Mouse (Mus musculus) layer of hippocampus, adult 11-12 months (tissue): ENCODE data around the gene Fbxo45.

Experiments
- DNase-seq: peaks from one replicate; pipeline ENCODE4 v3.0.0; 2022; ENCODE audit warnings: low spot score

Fbxo45 gene

DNA sequence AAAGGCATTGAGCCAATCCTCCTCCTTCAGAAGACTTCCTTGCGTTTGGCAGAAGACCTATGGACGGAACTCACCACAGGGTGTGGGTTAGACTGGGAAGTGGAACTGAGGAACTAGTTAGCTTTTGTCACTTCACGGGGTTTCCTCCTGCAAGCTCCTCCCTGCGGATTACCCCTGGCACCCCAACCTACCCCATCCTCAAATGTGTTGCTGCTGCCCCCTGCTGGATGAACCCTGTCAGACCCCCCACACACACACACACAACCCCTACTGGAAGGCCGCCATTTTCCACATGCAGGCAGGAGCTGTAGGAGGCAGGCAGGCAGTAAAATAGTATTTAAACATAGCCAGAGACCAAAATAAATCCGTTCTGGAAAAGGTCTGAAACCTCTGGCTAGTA is 44.3 kb downstream of the Fbxo45 start:
- DNase-seq: peak; percentile 73

- no peak for DNase-seq
Measured at GRCm38 (mm10) chr16:32201004-32201325, 46.0 kb downstream of the Fbxo45 start.

DNA sequence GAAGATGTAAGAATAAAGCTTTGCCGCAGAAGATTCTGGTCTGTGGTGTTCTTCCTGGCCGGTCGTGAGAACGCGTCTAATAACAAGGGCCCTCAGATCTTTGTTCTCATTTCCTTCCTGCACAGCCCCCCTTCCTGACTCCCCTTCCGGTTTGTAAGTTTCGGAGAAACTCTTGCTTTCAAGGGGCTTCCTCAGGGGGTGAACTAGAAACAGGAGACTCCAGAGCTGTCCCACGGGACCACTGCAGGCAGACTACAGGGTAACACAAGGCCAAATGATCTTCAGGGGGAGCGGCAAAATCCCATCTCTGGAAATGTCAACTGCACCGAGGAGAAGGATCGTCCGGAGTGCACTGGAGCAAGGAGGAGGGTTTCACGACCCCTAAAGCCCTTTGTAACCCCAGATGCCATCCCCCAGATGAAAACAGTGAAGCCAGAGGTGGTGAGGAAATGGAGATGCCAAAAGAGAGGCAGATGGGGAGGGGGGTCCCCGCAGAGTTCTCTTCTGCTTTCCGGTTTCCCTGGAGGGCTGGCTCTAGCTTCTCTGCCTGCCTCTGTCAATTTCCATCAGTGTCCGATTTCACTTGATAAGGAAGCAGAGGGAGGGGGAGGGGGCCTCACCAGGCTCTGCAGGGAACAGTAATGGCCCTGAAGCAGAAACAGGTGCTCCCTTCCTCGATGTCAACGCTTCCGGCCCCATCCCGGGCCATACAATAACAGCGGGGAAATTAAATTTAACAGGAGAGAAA is 46.5 kb downstream of the Fbxo45 start:
- DNase-seq: no peak

DNA sequence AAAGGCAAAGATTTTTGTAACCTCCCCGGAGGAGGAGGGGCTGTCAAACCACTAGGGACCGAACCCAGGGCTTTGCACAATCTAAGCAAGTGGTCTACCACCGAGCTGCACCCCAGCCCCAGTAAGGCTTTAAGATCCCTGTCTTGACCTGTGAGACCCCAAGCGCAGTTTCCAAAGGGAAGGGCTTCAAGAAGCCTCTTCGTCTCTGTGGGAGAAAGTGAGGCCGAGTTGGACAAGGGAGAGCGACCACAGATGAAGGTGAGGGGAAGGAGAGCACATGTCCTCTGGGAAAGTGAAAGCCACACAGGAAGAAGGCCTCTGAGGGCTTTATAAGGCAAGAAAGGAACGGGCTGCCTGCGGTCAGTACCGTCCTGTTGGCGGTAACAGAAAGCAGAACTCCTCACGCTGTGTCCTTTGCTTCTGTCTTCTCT is 56.9 kb downstream of the Fbxo45 start:
- peak; percentile 34 for DNase-seq

DNA sequence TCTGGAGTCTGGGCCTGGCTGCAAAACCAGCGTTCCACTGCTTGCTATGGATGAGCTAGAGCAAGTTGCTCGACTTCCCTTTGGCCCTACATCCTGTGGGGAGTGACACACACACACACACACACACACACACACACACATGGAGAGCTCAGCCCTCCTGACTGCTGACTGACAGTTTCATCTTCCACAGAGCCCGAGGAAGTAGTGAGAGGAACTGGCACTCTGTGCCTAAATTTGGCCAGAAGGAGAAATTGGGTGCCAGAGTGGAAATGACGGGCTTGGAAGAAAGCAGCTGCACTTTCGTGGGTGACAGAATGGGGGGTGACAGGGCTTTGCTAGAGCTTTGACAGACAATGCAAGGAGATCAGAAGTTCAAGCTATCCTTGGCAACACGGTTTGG is 57.8 kb downstream of the Fbxo45 start:
- peak; percentile 63 for DNase-seq

DNA sequence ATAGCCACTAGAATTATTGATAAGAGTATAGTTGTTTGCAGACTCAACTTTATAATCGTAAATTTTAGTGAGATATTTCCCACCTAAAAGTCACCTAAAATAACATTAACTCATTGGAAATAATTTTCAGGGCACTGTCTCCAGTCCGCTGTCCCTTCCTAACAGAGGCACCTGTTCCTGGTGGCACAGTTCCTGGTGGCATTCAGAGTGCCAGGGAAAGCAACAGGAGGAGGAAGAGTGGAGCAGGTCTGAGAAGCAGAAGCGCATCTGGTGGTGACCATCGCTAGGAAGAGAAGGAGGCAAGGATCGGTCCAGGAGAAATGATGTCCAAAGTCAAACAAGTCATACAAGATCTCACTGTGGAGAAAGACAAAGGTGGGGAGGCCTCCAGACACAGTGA is 60.9 kb downstream of the Fbxo45 start:
- no peak for DNase-seq
